In the genomic region with DNA sequence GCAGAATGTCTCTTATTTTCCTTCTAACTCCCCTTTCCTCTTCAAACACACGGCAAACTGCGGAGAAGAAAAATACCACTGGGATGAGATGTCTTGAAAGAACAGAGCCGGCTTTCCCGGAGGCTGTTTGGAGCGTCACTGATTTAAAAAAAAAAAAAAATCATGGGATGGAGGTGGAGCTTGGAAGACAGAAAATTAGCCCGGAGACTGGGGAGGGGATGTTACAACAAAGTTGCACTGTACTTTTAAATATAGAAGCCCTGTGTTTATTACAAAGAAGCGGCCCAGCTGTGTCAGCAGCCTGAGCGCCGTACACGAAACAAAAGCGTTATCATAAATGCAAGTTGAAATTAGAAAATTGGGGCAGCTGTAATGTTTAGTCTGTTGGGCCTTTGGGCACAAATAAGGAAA, we compare ENCODE assay signal across 8 mouse cellular contexts. TPM values are rescaled to one million over a fixed set of nuclear protein-coding genes. Genes with fewer than 3 reads are reported as not detected.
A peak's percentile ranks its signal among the peaks of the same experiment; 100 is the strongest.
DNase-seq lines count a peak whose midpoint lies in the region; ATAC-seq and TF ChIP-seq lines count a peak whose summit lies in the region.

No protein-coding gene starts in this region.

- no peaks in the 10 kb centered on the region for H3K36me3 ChIP-seq in ES-E14 (ENCODE audit: control insufficient read depth, insufficient read depth, low read length, poor library complexity, severe bottlenecking)
- peaks cover 6% of the 10 kb centered on the region; the same call in 1 of the 2 replicates for H3K36me3 ChIP-seq in embryonic facial prominence, embryonic 15.5 days
- H3K36me3 ChIP-seq in hindbrain, embryonic 12.5 days, result peaks cover 12% of the 10 kb centered on the region
- peaks cover 21% of the 10 kb centered on the region for H3K36me3 ChIP-seq in limb, embryonic 10.5 days
- H3K36me3 ChIP-seq in midbrain, embryonic 13.5 days, result peaks cover 8% of the 10 kb centered on the region; the same call in 1 of the 2 replicates

- peak overlapping the region; percentile 94 for H3K9ac ChIP-seq in ES-E14 (ENCODE audit: insufficient read depth, low read depth, low read length, poor library complexity, severe bottlenecking)
- peak overlapping the region; percentile 100 for H3K9ac ChIP-seq in embryonic facial prominence, embryonic 15.5 days
- H3K9ac ChIP-seq in hindbrain, embryonic 12.5 days, result peak overlapping the region; percentile 79
- peak overlapping the region; percentile 80 for H3K9ac ChIP-seq in midbrain, embryonic 13.5 days (replicated peaks)

- H3K4me1 ChIP-seq in ES-E14 (ENCODE audit: control insufficient read depth in 2 of 2, insufficient read depth in 2 of 2, low read length in 2 of 2, poor library complexity in 1 of 2), result peaks cover 5 to 12% of the 10 kb centered on the region in 2 experiments; a peak in 2 of 4 replicates
- peaks cover 47% of the 10 kb centered on the region for H3K4me1 ChIP-seq in embryonic facial prominence, embryonic 15.5 days
- H3K4me1 ChIP-seq in hindbrain, embryonic 12.5 days, result peaks cover 32% of the 10 kb centered on the region
- H3K4me1 ChIP-seq in limb, embryonic 10.5 days, result peaks cover 48% of the 10 kb centered on the region
- peaks cover 45% of the 10 kb centered on the region for H3K4me1 ChIP-seq in midbrain, embryonic 13.5 days (replicated peaks)

- DNase-seq in frontal cortex, postnatal 10 days (ENCODE audit: low spot score in 2 of 2), result no peak
- DNase-seq in ES-E14 (ENCODE audit: low read depth, low spot score), result no peak
- DNase-seq in limb, embryonic 10.5 days (ENCODE audit: low spot score), result no peak

- peak overlapping the region; percentile 49; the same call in 1 of the 2 replicates for H3K27ac ChIP-seq in ES-E14 (ENCODE audit: insufficient read depth, low read depth, low read length, poor library complexity, severe bottlenecking)
- peak overlapping the region; percentile 100 for H3K27ac ChIP-seq in embryonic facial prominence, embryonic 15.5 days (replicated peaks)
- peak overlapping the region; percentile 100 for H3K27ac ChIP-seq in hindbrain, embryonic 12.5 days
- peak overlapping the region; percentile 99 for H3K27ac ChIP-seq in limb, embryonic 10.5 days
- H3K27ac ChIP-seq in midbrain, embryonic 13.5 days, result peak overlapping the region; percentile 99

- under 1% methylated on average over 11 of the region's 11 CpGs for WGBS in embryonic facial prominence, embryonic 15.5 days
- under 1% methylated on average over 11 of the region's 11 CpGs for WGBS in hindbrain, embryonic 12.5 days
- WGBS in limb, embryonic 10.5 days, result under 1% methylated on average over 11 of the region's 11 CpGs
- WGBS in midbrain, embryonic 13.5 days, result 0% methylated on average over 11 of the region's 11 CpGs

- no peaks in the 10 kb centered on the region for H3K27me3 ChIP-seq in embryonic facial prominence, embryonic 15.5 days
- peaks cover 9% of the 10 kb centered on the region; the same call in 1 of the 2 replicates for H3K27me3 ChIP-seq in hindbrain, embryonic 12.5 days
- H3K27me3 ChIP-seq in limb, embryonic 10.5 days (ENCODE audit: low read depth, poor library complexity, severe bottlenecking), result 0 out of 2 replicates have a peak, but pooled peaks cover 3% of the 10 kb centered on the region
- peaks cover 12% of the 10 kb centered on the region; the same call in 1 of the 2 replicates for H3K27me3 ChIP-seq in midbrain, embryonic 13.5 days

- in situ Hi-C loops in ES-E14 (cut with MboI; ENCODE audit: low sequenced_read_pairs in 2 of 2, unreplicated experiment in 2 of 2), result no loop called here

- H3K9me3 ChIP-seq in ES-E14 (ENCODE audit: control insufficient read depth, insufficient read depth, low read depth, low read length), result no peaks in the 10 kb centered on the region
- H3K9me3 ChIP-seq in embryonic facial prominence, embryonic 15.5 days (replicated peaks), result no peaks in the 10 kb centered on the region
- H3K9me3 ChIP-seq in hindbrain, embryonic 12.5 days (replicated peaks), result no peaks in the 10 kb centered on the region
- no peaks in the 10 kb centered on the region for H3K9me3 ChIP-seq in limb, embryonic 10.5 days (replicated peaks)
- no peaks in the 10 kb centered on the region for H3K9me3 ChIP-seq in midbrain, embryonic 13.5 days

- peak overlapping the region; percentile 52 to 91 for H3K4me3 ChIP-seq in ES-E14 (ENCODE audit: insufficient read depth in 1 of 2, low read depth in 1 of 2, low read length in 2 of 2, poor library complexity in 1 of 2, severe bottlenecking in 1 of 2)
- peak overlapping the region; percentile 99 for H3K4me3 ChIP-seq in embryonic facial prominence, embryonic 15.5 days (replicated peaks)
- H3K4me3 ChIP-seq in hindbrain, embryonic 12.5 days, result peak overlapping the region; percentile 94
- peak overlapping the region; percentile 95 for H3K4me3 ChIP-seq in limb, embryonic 10.5 days
- H3K4me3 ChIP-seq in midbrain, embryonic 13.5 days (replicated peaks), result peak overlapping the region; percentile 79

- ATAC-seq in frontal cortex, adult (ENCODE audit: low TSS enrichment), result peak; percentile 32
- ATAC-seq in embryonic facial prominence, embryonic 15.5 days (ENCODE audit: insufficient number of reproducible peaks, low FRiP score, low TSS enrichment, low read depth), result no peak
- no peak for ATAC-seq in hindbrain, embryonic 12.5 days (ENCODE audit: low FRiP score)
- no peak for ATAC-seq in midbrain, embryonic 13.5 days
- no peak for ATAC-seq in megakaryocyte-erythroid progenitor cell, adult 5-6 weeks (replicated peaks; ENCODE audit: low FRiP score, low TSS enrichment, poor library complexity, severe bottlenecking)

- peak overlapping the region; percentile 67 for H3K4me2 ChIP-seq in embryonic facial prominence, embryonic 15.5 days (replicated peaks)
- H3K4me2 ChIP-seq in hindbrain, embryonic 12.5 days (replicated peaks), result peak overlapping the region; percentile 63
- H3K4me2 ChIP-seq in midbrain, embryonic 13.5 days (replicated peaks), result peak overlapping the region; percentile 59

TF ChIP-seq in ES-E14, 5 proteins besides CTCF, POLR2A, EP300 and RAD21:
- TF ChIP-seq HCFC1 (IDR thresholded peaks at IDR 0.05; ENCODE audit: borderline replicate concordance, insufficient read depth, low read length) (no peak), ZNF384 (IDR thresholded peaks at IDR 0.05; ENCODE audit: low read depth, low read length) (peak; percentile 90)

RNA-seq across cellular contexts. Expression of a gene that starts 0.9 kb away (rescaled TPM):
- total RNA-seq in ES-E14 (2012; rRNA removed), result 13.3 and 16.4 TPM in 2 replicates
- 44.2 and 45.2 TPM in 2 replicates for polyA plus RNA-seq in embryonic facial prominence, embryonic 15.5 days (2015; fragmentation: Nextera tagmentation; extraction: Ambion mirVana)
- polyA plus RNA-seq in hindbrain, embryonic 12.5 days (2016; fragmentation: Nextera tagmentation; extraction: Ambion mirVana), result 51.1 and 53.2 TPM in 2 replicates
- polyA plus RNA-seq in limb, embryonic 10.5 days (2016; fragmentation: Nextera tagmentation; extraction: Ambion mirVana), result 39.2 and 41.0 TPM in 2 replicates
- polyA plus RNA-seq in midbrain, embryonic 13.5 days (2015; fragmentation: Nextera tagmentation; extraction: Ambion mirVana), result 48.4 and 49.7 TPM in 2 replicates
- 26.9 and 33.8 TPM in 2 replicates for total RNA-seq in megakaryocyte-erythroid progenitor cell, adult 5-6 weeks (2014; fragmentation: Nextera tagmentation)
- 57.3 and 94.9 TPM in 2 replicates for total RNA-seq in megakaryocyte-erythroid progenitor cell, adult 5-6 weeks (2017)

RNA-seq across cellular contexts. Expression of a gene that starts 1.3 kb away (rescaled TPM):
- total RNA-seq in ES-E14 (2012; rRNA removed), result 4.4 and 5.3 TPM in 2 replicates
- 16.4 and 18.5 TPM in 2 replicates for polyA plus RNA-seq in embryonic facial prominence, embryonic 15.5 days (2015; fragmentation: Nextera tagmentation; extraction: Ambion mirVana)
- polyA plus RNA-seq in hindbrain, embryonic 12.5 days (2016; fragmentation: Nextera tagmentation; extraction: Ambion mirVana), result 9.6 and 10.3 TPM in 2 replicates
- polyA plus RNA-seq in limb, embryonic 10.5 days (2016; fragmentation: Nextera tagmentation; extraction: Ambion mirVana), result 3.6 and 5.8 TPM in 2 replicates
- polyA plus RNA-seq in midbrain, embryonic 13.5 days (2015; fragmentation: Nextera tagmentation; extraction: Ambion mirVana), result 3.0 and 4.1 TPM in 2 replicates
- 51.9 and 58.5 TPM in 2 replicates for total RNA-seq in megakaryocyte-erythroid progenitor cell, adult 5-6 weeks (2014; fragmentation: Nextera tagmentation)
- total RNA-seq in megakaryocyte-erythroid progenitor cell, adult 5-6 weeks (2017), result 111 and 178 TPM in 2 replicates

RNA-seq across cellular contexts. Expression of a gene that starts 30.6 kb away (rescaled TPM):
- total RNA-seq in ES-E14 (2012; rRNA removed), result 2.1 and 3.9 TPM in 2 replicates
- polyA plus RNA-seq in embryonic facial prominence, embryonic 15.5 days (2015; fragmentation: Nextera tagmentation; extraction: Ambion mirVana), result 2.4 and 2.7 TPM in 2 replicates
- polyA plus RNA-seq in hindbrain, embryonic 12.5 days (2016; fragmentation: Nextera tagmentation; extraction: Ambion mirVana), result 3.1 and 4.5 TPM in 2 replicates
- 5.3 TPM in 2 replicates for polyA plus RNA-seq in limb, embryonic 10.5 days (2016; fragmentation: Nextera tagmentation; extraction: Ambion mirVana)
- 1.8 and 2.3 TPM in 2 replicates for polyA plus RNA-seq in midbrain, embryonic 13.5 days (2015; fragmentation: Nextera tagmentation; extraction: Ambion mirVana)
- 3.3 and 4.0 TPM in 2 replicates for total RNA-seq in megakaryocyte-erythroid progenitor cell, adult 5-6 weeks (2014; fragmentation: Nextera tagmentation)
- 4.4 and 5.1 TPM in 2 replicates for total RNA-seq in megakaryocyte-erythroid progenitor cell, adult 5-6 weeks (2017)

RNA-seq across cellular contexts. Expression of a gene that starts 55.9 kb away (rescaled TPM):
- total RNA-seq in ES-E14 (2012; rRNA removed), result 5.6 and 6.3 TPM in 2 replicates
- polyA plus RNA-seq in embryonic facial prominence, embryonic 15.5 days (2015; fragmentation: Nextera tagmentation; extraction: Ambion mirVana), result 11.7 and 12.8 TPM in 2 replicates
- polyA plus RNA-seq in hindbrain, embryonic 12.5 days (2016; fragmentation: Nextera tagmentation; extraction: Ambion mirVana), result 22.6 and 23.1 TPM in 2 replicates
- polyA plus RNA-seq in limb, embryonic 10.5 days (2016; fragmentation: Nextera tagmentation; extraction: Ambion mirVana), result 11.4 and 13.0 TPM in 2 replicates
- polyA plus RNA-seq in midbrain, embryonic 13.5 days (2015; fragmentation: Nextera tagmentation; extraction: Ambion mirVana), result 18.1 TPM in 2 replicates
- 3.7 and 5.7 TPM in 2 replicates for total RNA-seq in megakaryocyte-erythroid progenitor cell, adult 5-6 weeks (2014; fragmentation: Nextera tagmentation)
- total RNA-seq in megakaryocyte-erythroid progenitor cell, adult 5-6 weeks (2017), result 9.7 and 10.5 TPM in 2 replicates

Comparison
In these comparisons a context has a peak if more than half of its experiments do, and no peak if none do; other contexts are left out.
1. H3K27ac ChIP-seq: peak in every context shown above with its lines; median percentile 100 in embryonic facial prominence, embryonic 15.5 days; 100 in hindbrain, embryonic 12.5 days; 99 in limb, embryonic 10.5 days; 99 in midbrain, embryonic 13.5 days; 49 in ES-E14.